Mouse (Mus musculus): ENCODE data around the gene Fchsd2.
A peak's percentile ranks its signal among the peaks of the same experiment; 100 is the strongest.

Fchsd2 gene

GRCm38 (mm10) chr7:101092618-101093017, at the start of gene Fchsd2:
Fchsd2 (plus strand) TSS chr7:101092863.
- DNase-seq (ENCODE audit: low spot score), result no peak

DNA sequence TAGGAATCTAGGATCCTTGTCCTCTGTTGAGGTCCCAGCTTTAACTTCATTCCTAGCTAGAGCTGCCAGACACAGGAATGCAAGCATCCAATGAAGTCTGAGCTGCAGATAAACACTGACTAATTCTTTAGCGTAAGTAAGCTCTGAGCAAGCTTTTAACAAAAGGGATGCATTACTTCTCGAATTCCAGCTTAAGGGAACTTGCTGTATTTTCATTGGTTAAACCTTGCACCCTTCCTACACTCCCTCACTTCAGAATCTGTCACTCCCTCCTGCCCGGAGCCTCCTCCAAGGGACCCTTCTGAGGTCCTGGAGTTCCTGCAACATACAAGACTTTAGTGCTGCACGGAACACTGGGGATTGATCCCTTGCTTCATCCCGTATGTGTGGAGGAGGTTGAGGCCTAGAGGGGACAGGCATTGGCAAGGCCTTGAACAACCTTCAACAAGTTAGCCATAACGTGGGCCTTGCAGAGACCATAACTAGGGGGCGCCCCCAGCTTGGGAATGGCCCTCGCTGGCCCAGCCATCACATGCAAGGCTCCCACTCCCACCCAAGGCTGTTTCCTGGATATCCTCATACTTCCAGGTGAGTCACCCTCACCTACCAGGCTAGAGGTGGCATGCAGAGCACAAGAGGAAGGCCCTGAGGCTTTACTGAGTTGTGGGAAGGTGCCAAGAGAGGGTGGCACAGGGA, 48.7 kb upstream of the Fchsd2 start:
- no peak for DNase-seq (ENCODE audit: low spot score)

- DNase-seq (ENCODE audit: low spot score), result no peak
Measured at GRCm38 (mm10) chr7:101048247-101048646, 44.4 kb upstream of the Fchsd2 start.

- DNase-seq (ENCODE audit: low spot score), result no peak
Measured at GRCm38 (mm10) chr7:101049326-101050087, 43.2 kb upstream of the Fchsd2 start.

GRCm38 (mm10) chr7:101050724-101051550, 41.7 kb upstream of the Fchsd2 start:
- no peak for DNase-seq (ENCODE audit: low spot score)

GRCm38 (mm10) chr7:101051551-101052221, 41.0 kb upstream of the Fchsd2 start:
- DNase-seq (ENCODE audit: low spot score), result peak; percentile 92

- DNase-seq (ENCODE audit: low spot score), result no peak
Measured at GRCm38 (mm10) chr7:101053136-101053535, 39.5 kb upstream of the Fchsd2 start.

GRCm38 (mm10) chr7:101057309-101057708, 35.4 kb upstream of the Fchsd2 start:
- DNase-seq (ENCODE audit: low spot score), result no peak

GRCm38 (mm10) chr7:101059188-101059587, 33.5 kb upstream of the Fchsd2 start:
- no peak for DNase-seq (ENCODE audit: low spot score)

DNA sequence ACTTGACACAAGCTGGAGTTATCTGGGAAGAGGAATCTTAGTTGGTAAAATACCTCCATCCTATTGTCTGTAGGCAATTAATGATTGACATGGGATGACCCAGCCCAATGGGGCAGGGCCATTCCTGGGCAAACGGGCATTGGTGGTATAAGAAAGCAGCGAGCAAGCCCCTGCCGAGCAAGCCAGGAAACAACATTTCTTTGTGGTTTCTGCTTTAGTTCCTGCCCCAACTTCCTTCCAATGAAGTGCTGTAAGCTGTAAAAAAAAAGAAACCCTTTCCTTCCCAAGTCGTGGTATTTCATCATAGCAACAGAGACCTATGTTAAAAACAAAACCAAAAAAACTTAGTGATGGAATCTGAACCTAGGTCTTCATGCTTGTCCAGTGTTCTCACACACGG, 32.2 kb upstream of the Fchsd2 start:
- no peak for DNase-seq (ENCODE audit: low spot score)

- peak; percentile 90 for DNase-seq (ENCODE audit: low spot score)
Measured at GRCm38 (mm10) chr7:101061381-101061780, 31.3 kb upstream of the Fchsd2 start.

DNA sequence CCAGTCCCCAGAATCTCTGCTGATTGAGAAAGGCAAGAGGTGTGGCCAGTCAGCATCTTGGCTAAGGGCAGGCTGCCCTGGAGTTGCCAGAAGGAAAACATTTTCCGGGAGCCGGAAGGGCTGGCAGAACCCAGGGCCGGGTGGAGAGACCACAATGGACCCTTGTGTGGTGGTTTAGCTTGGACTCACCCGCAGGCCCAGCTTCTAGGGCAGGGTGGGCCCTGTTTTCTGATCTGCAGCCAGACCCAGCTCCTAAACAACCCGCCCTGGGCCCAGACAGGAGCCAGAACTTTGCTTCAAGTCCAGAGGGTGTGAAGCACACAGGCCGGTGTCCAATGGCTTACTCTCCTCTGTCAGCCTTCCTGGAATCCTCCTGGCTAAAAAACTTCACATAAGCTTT, 30.4 kb upstream of the Fchsd2 start:
- no peak for DNase-seq (ENCODE audit: low spot score)

GRCm38 (mm10) chr7:101063523-101063922, 29.1 kb upstream of the Fchsd2 start:
- no peak for DNase-seq (ENCODE audit: low spot score)

DNA sequence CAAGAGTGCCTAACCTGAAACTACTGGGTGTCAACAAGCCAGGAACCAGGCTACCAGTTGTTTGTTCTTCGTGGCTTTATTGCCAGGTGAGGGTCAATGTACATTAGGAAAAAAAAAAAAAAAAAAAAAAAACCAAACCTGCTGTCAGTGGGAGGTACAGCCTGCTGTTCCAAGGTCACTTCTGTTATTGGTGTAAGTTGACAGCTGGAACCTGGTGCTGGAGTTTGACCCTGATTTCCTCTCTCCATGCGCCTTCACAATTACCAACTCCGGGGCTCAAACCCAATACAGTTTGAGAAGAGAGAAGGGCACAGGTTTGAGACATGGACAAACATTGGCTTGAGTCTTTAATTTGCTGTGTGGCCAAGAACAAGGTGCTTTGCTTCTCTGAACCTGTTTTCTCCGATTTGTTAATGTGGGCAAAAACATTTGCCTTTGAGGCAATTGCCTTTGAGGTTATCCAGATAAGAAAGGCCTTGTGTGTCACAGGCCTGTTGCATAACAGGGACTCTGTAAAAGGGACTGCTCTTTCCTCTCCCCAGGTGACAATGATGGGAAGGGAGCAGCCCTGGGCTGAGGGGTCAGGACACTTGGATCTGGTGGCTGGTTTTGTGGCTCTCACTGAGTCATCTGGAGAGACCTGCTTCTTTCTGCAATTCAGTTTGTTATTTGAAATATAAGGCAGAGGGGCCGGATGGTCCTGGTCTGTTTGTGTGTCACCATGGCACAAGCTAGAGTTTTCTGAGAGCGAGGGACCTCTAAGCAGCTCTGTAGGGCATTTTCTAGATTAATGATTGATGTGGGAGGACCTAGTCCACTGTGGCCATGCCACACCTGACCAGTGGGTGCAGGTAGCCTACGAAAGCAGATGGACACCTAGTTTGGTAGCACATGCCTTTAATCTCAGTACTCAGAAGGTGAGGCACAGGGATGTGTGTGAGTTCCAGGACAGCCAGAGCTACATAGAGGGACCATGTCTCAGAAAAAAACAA, 27.7 kb upstream of the Fchsd2 start:
- DNase-seq (ENCODE audit: low spot score), result no peak

GRCm38 (mm10) chr7:101066009-101066408, 26.7 kb upstream of the Fchsd2 start:
- DNase-seq (ENCODE audit: low spot score), result no peak

DNA sequence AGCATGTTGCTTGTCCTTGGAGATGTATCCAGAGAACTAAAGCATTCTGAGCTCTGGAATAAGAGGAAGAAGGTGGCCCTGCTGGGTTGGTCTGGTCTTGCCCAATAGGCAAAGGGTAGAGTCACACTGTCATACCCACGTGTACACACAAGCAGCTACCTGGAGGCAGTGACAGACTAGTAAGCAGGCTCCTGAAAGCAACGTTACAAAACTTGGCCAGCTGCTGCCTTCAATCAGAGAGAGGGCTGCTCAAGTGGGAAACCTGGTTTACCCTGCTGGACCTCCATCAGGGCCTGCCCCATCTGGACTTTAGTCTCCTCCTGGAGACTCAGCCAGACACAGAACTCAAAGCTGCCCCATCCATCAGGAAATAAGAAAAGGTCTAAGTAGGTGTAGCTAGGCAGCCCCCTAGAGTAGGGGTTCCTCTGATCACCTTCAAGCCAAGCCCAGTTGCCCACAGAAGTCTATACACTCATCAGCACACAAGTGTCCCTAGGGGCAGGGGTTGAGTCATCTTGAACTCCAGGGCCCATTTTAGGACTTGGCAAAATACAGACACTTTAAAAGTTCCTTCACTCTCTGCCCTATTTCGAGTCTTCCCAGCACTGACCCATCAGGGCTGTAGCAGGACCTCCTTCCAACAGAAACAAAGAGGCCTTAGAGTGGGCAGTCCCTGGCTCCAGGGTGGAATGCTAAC, 25.9 kb upstream of the Fchsd2 start:
- no peak for DNase-seq (ENCODE audit: low spot score)

- DNase-seq (ENCODE audit: low spot score), result no peak
Measured at GRCm38 (mm10) chr7:101067521-101067920, 25.1 kb upstream of the Fchsd2 start.

DNA sequence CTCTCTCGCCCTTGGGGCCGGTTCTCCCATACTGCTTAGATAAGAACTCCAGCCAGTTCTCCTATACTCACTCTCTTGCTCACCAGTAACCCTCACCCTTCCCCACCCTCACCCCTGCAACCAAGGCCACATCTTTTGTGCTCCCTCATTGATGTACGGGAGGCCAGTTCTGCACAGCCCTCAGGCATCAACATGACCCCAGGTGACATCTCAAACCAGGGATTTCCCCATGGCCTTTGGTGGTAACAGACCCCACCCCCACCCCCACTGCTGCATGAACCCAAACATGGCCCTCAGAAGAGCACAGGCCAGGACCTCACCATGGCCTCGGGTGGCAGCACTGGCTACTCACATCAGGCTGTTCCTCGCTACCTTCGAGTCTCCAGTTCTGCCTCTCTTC, 23.4 kb upstream of the Fchsd2 start:
- DNase-seq (ENCODE audit: low spot score), result no peak

DNA sequence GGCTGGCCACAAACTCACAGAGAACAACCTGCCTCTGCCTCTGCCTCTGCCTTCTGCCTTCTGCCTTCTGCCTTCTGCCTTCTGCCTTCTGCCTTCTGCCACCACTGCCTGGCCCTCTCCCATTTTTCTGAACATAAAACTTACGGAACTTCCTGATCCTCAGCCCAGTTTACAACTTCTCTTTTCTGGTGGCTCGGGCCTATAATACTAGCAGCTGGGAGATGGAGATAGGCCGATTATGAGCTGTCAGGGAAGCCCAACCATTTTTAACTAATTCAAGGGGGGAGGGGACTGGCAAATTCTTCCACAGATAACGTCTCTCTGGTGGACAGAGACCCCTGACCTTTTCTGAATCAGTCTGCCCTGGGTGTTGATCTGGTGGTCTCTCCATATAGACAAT, 22.3 kb upstream of the Fchsd2 start:
- DNase-seq (ENCODE audit: low spot score), result no peak

- no peak for DNase-seq (ENCODE audit: low spot score)
Measured at GRCm38 (mm10) chr7:101071020-101071419, 21.6 kb upstream of the Fchsd2 start.

Measured in retina, embryonic 14.5 days (tissue).